Mouse (Mus musculus) limb, embryonic 11.5 days (tissue): ENCODE data around the gene Als2cl. TPM values are rescaled to one million over a fixed set of nuclear protein-coding genes. Genes with fewer than 3 reads are reported as not detected.
A peak's percentile ranks its signal among the peaks of the same experiment; 100 is the strongest.

Experiments
- ATAC-seq: fragments of 200-750 bp; cut with Nextera tagmentation; 2 replicates; pipeline ENCODE4 v1.8.0; 2017; ENCODE audit warnings: low read depth; ENCODE audit not compliant: insufficient number of reproducible peaks, low FRiP score, low TSS enrichment
- DNase-seq: peaks from one replicate; pipeline ENCODE4 v3.0.0-alpha.2; 2015; ENCODE audit warnings: low spot score
- H3K27ac ChIP-seq: fragments of 300-500 bp; sonication (generic); replicated peaks from 2 replicates; pipeline ENCODE4 v1.5.1; 2014; ENCODE audit warnings: low read depth, mild to moderate bottlenecking, low read length
- H3K27me3 ChIP-seq: fragments of 300-500 bp; sonication (generic); 2 replicates; pipeline ENCODE4 v1.6.1; 2014; ENCODE audit warnings: mild to moderate bottlenecking, low read length, mixed read lengths; ENCODE audit not compliant: control insufficient read depth, insufficient read depth
- H3K36me3 ChIP-seq: fragments of 300-500 bp; sonication (generic); 2 replicates; pipeline ENCODE4 v1.6.1; 2014; ENCODE audit warnings: mild to moderate bottlenecking, low read length, moderate library complexity, mixed read lengths; ENCODE audit not compliant: control insufficient read depth, insufficient read depth
- H3K4me1 ChIP-seq: fragments of 300-500 bp; sonication (generic); 2 replicates; pipeline ENCODE4 v1.6.1; 2014; ENCODE audit warnings: low read length, mixed read lengths; ENCODE audit not compliant: control insufficient read depth, insufficient read depth
- H3K4me2 ChIP-seq: fragments of 300-500 bp; sonication (generic); 2 replicates; pipeline ENCODE4 v1.6.1; 2014; ENCODE audit warnings: low read depth, mild to moderate bottlenecking, moderate library complexity; ENCODE audit not compliant: severe bottlenecking
- H3K4me3 ChIP-seq: fragments of 300-500 bp; sonication (generic); 2 replicates; pipeline ENCODE4 v1.5.1; 2014; ENCODE audit warnings: low read depth, low read length
- H3K9ac ChIP-seq: fragments of 300-500 bp; sonication (generic); 2 replicates; pipeline ENCODE4 v1.6.1; 2014; ENCODE audit warnings: mild to moderate bottlenecking, low read length
- H3K9me3 ChIP-seq: fragments of 300-500 bp; sonication (generic); 2 replicates; pipeline ENCODE4 v1.6.1; 2016; ENCODE audit warnings: low read length; ENCODE audit not compliant: control insufficient read depth
- WGBS: fragments of 180-500 bp; shearing (Covaris S2); extraction: QIAGEN DNeasy Blood & Tissue Kit; methylation state at CpG from one replicate; pipeline ENCODE4 v1.1.7; 2014; 5-methylcytosine and 5-hydroxymethylcytosine counted together
- polyA plus RNA-seq: library from polyadenylated mRNA; unstranded; fragments of >200 nt; fragmentation: Nextera tagmentation; extraction: Ambion mirVana; gene quantifications from 2 replicates; pipeline ENCODE4 v1.2.1, GENCODE M21; 2014

The Als2cl gene
- polyA plus RNA-seq, 1 experiment from 2014 or later, result 1.4 TPM

DNA sequence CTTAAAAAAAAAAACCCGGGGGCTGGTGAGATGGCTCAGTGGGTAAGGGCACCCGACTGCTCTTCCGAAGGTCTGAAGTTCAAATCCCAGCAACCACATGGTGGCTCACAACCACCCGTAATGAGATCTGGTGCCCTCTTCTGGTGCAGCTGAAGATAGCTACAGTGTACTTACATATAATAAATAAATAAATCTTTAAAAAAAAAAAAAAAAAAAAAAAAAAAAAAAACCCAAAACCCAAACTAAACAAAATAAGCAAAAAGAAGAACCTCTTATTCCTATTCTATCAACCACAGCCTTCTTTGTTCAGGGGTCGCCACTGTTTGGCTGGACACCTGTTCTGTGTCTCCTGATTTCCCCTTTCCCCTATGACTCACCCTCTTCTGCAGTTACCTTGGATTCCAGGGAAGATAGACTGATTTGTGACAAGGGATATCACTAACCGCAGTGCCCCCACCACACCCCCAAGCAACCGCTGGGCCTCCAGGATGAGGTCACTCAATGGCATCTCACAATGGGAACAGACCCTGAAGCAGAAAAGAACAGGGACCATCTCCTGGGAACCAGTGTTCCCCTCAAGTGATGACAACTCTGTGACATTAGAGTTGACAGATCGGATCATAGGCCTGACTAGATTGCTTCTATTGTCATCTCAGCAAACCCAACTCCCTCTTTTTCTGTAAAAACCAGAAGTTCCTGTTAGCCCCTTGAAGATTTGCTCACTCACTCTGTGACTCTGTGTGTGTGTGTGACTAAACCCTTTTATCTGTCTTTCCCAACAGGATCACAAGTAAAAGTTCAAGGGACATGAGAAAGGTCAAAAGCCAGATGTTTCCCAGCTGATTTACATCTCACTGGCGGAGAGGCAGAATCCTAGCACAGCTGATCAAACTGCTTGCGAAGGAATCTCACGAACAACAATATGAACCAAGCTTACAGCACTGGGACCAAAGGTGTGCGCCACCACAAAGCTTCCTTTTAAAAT is 58.1 kb downstream of the Als2cl start:
- no peak overlapping the region for H3K9ac ChIP-seq
- DNase-seq (no peak), ATAC-seq (no peak)
- no peaks in the 10 kb centered on the region for H3K27me3 ChIP-seq
- WGBS, result 67% methylated on average over 12 of the region's 12 CpGs
- no peaks in the 10 kb centered on the region for H3K9me3 ChIP-seq
- no peak overlapping the region for H3K27ac ChIP-seq
- no peaks in the 10 kb centered on the region for H3K36me3 ChIP-seq
- H3K4me3 ChIP-seq, result no peak overlapping the region
- no peaks in the 10 kb centered on the region for H3K4me1 ChIP-seq
- H3K4me2 ChIP-seq, result no peak overlapping the region

- Histone ChIP-seq H3K4me1 (peaks cover 6% of the 10 kb centered on the region), H3K27me3 (peaks cover 28% of the 10 kb centered on the region)
- DNase-seq, result no peak
Measured at GRCm38 (mm10) chr9:110944265-110944664, 64.6 kb downstream of the Als2cl start.

GRCm38 (mm10) chr9:110945343-110945742 is 65.7 kb downstream of the Als2cl start:
- H3K27me3 ChIP-seq, result peaks cover 28% of the 10 kb centered on the region
- H3K27ac ChIP-seq, result no peak overlapping the region
- H3K9ac ChIP-seq, result no peak overlapping the region
- no peak overlapping the region for H3K4me2 ChIP-seq
- no peak for ATAC-seq
- DNase-seq, result no peak
- H3K4me1 ChIP-seq, result peaks cover 6% of the 10 kb centered on the region
- H3K4me3 ChIP-seq, result no peak overlapping the region
- WGBS, result 5% methylated on average over 18 of the region's 18 CpGs
- H3K9me3 ChIP-seq, result no peaks in the 10 kb centered on the region
- H3K36me3 ChIP-seq, result no peaks in the 10 kb centered on the region

More at GRCm38 (mm10) chr9:110944265-110944664, 64.6 kb downstream of the Als2cl start:
- 30% methylated on average over 13 of the region's 13 CpGs for WGBS
- no peak overlapping the region for H3K9ac ChIP-seq
- no peak overlapping the region for H3K4me3 ChIP-seq
- H3K36me3 ChIP-seq, result no peaks in the 10 kb centered on the region
- no peak for ATAC-seq
- no peak overlapping the region for H3K4me2 ChIP-seq
- H3K9me3 ChIP-seq, result no peaks in the 10 kb centered on the region
- H3K27ac ChIP-seq, result no peak overlapping the region

DNA sequence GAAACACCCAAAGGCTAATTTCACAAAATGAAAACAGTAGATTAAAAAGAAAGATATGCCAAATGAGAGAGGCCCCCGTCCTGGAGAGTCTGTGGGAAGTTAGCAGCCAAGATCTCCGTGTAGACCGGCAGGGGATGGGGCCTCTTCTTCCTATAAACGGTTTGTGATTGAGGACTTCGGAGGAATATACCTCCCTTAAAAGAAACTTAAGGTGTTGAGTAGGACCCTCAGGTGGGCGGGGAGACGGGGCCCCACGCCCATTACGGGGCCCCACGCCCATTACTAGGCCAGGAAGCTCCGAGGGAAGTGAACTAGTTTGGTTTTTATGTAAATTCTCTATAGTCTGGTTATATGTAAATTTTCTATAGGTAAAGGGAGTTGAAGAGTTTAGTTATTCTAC is 66.3 kb downstream of the Als2cl start, which contains the start of gene Tdgf1:
Tdgf1 (minus strand) TSS at position 233 of the 400 bp plus-strand sequence.
- Histone ChIP-seq H3K9ac (no peak within 1 kb of the TSS), H3K9me3 (no peaks in the 10 kb centered on the region), H3K4me2 (peak within 1 kb of the TSS; percentile 17; the same call in 1 of the 2 replicates), H3K27me3 (peaks cover 28% of the 10 kb centered on the region), H3K4me1 (peaks cover 6% of the 10 kb centered on the region), H3K4me3 (no peak within 1 kb of the TSS), H3K36me3 (no peaks in the 10 kb centered on the region), H3K27ac (no peak within 1 kb of the TSS)
- DNase-seq, result no peak
- no peak for ATAC-seq
- 5% methylated on average over 11 of the region's 11 CpGs for WGBS

DNA sequence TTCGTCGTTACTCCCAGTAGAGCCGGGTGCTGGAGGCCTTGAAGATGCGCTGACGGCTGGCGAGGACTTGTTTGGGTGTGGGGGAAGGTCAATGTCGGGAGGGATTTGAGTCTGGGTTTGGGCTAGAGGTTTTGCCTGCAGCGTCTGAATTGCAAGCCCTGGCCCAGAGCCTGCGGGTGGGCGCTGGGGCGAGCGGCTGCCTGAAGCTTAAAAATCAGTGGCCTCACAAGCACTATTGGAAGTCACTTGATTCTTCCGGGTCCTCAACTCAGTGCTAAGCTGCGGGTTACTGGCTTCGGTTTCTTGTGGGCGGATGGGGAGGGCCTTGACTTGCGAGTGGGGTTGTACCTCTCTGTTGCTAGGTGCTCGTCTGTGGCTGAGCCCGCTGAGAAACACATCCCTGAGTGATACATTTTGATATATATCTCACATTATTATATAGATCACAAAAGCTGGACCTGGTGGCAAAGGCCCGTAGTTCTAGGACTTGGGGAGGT is 66.9 kb downstream of the Als2cl start:
- H3K9me3 ChIP-seq, result no peaks in the 10 kb centered on the region
- WGBS, result 3% methylated on average over 20 of the region's 20 CpGs
- H3K27me3 ChIP-seq, result peaks cover 28% of the 10 kb centered on the region
- DNase-seq (peak; percentile 55), ATAC-seq (no peak)
- no peak overlapping the region for H3K9ac ChIP-seq
- H3K4me2 ChIP-seq, result peak overlapping the region; percentile 17; the same call in 1 of the 2 replicates
- H3K36me3 ChIP-seq, result no peaks in the 10 kb centered on the region
- H3K4me1 ChIP-seq, result peaks cover 6% of the 10 kb centered on the region
- H3K4me3 ChIP-seq, result no peak overlapping the region
- no peak overlapping the region for H3K27ac ChIP-seq

DNA sequence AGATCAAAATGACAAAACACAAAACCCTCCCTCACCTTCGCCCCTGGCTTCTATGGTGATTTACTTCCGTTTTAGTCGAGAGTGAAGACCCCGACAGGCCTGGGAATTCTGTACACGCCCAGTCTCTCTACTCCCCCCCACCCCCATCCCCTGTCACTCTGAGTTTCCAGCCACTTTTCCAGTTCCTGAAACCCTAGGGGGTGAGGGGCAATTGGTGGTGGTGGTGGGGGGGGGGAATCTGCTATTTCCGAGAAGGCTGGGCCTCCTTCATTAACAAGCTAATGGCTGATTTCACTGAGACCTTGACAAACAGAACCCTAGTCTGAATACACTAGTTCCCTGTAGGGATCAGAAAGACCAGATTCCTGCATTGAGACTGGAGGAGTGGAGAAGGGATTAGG is 67.6 kb downstream of the Als2cl start:
- Histone ChIP-seq H3K9ac (no peak overlapping the region), H3K27me3 (peaks cover 30% of the 10 kb centered on the region), H3K36me3 (no peaks in the 10 kb centered on the region), H3K4me3 (no peak overlapping the region), H3K4me2 (peak overlapping the region; percentile 17; the same call in 1 of the 2 replicates), H3K4me1 (peaks cover 6% of the 10 kb centered on the region), H3K9me3 (no peaks in the 10 kb centered on the region), H3K27ac (no peak overlapping the region)
- ATAC-seq (no peak), DNase-seq (peak; percentile 36)
- 3% methylated on average over 6 of the region's 6 CpGs for WGBS

- ATAC-seq (no peak), DNase-seq (no peak)
- H3K4me2 ChIP-seq, result no peak overlapping the region
- H3K4me1 ChIP-seq, result peaks cover 6% of the 10 kb centered on the region
- no peaks in the 10 kb centered on the region for H3K9me3 ChIP-seq
- H3K27me3 ChIP-seq, result peaks cover 34% of the 10 kb centered on the region
- 20% methylated on average over 6 of the region's 6 CpGs for WGBS
- no peak overlapping the region for H3K4me3 ChIP-seq
- no peaks in the 10 kb centered on the region for H3K36me3 ChIP-seq
- no peak overlapping the region for H3K27ac ChIP-seq
- H3K9ac ChIP-seq, result no peak overlapping the region
Measured at GRCm38 (mm10) chr9:110947900-110948299, 68.2 kb downstream of the Als2cl start.

DNA sequence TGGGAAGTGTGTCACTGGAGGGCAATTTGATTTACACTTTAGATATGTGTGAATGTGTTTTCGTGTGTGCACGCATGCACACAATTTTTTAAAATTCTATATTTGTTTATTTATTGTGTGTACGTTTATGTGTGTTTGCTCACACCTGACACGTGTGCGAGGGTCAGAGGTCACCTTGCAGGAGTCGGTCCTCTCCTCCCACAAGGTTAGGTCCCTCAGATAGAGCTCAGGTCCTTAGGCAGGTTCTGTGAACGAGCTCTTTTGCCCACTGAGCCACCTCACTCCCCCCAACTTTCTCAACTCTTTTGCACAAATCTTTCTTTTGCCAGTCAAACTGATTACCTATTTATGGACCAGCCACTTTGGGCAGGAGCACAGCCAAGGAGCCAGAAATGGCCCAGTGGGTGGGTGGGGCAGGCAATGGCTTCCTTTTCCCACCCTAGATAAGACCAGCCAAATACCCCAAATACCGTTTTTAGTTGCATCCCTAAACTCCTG is 69.2 kb downstream of the Als2cl start:
- ATAC-seq, result no peak
- DNase-seq, result no peak
- H3K27me3 ChIP-seq, result peaks cover 37% of the 10 kb centered on the region
- no peak overlapping the region for H3K4me2 ChIP-seq
- no peak overlapping the region for H3K4me3 ChIP-seq
- H3K4me1 ChIP-seq, result peaks cover 6% of the 10 kb centered on the region
- no peaks in the 10 kb centered on the region for H3K9me3 ChIP-seq
- no peaks in the 10 kb centered on the region for H3K36me3 ChIP-seq
- WGBS, result 46% methylated on average over 8 of the region's 8 CpGs
- H3K9ac ChIP-seq, result no peak overlapping the region
- no peak overlapping the region for H3K27ac ChIP-seq
